Mouse (Mus musculus) bone marrow macrophage, adult 2 months (primary cell): ENCODE results near the gene Ino80e.

Experiments
- CTCF ChIP-seq: IDR thresholded peaks from 2 replicates; pipeline ENCODE4 v1.5.1; 2012; ENCODE audit warnings: low read depth, mild to moderate bottlenecking, low read length, moderate library complexity
- POLR2A ChIP-seq: IDR thresholded peaks from 2 replicates; pipeline ENCODE4 v1.6.1; 2012; ENCODE audit warnings: mild to moderate bottlenecking, low read depth, low read length, borderline replicate concordance

DNA sequence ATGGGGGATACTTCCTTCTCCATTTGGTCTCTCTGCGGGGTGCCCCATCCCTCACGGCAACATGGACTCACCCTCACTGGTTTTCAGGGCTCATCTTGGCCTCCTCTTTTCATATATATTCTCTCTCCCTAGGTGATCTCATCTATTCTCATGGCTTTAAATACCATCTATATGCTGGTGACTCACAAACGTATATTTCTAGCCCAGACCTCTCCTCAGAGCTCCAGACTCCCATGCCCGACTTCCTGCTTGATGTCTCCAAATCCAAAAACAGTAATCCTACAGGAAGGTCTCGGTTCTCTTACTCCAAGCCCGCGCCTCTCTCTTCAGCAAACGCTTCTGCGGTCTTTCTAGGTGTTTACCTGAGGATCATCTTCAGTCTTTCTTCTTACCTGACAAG is 18.9 kb downstream of the Ino80e start:
- TF ChIP-seq CTCF (no peak), POLR2A (no peak)
